Mouse (Mus musculus): Measurements from ENCODE around the gene Ermard.
A peak's percentile ranks its signal among the peaks of the same experiment; 100 is the strongest.

The Ermard gene

GRCm38 (mm10) chr17:15060356-15060755, 19.3 kb downstream of the Ermard start:
- DNase-seq (ENCODE audit: inconsistent ontology term) = no peak

GRCm38 (mm10) chr17:15065391-15066024, 24.5 kb downstream of the Ermard start:
- DNase-seq (ENCODE audit: inconsistent ontology term) = peak; percentile 78

- DNase-seq (ENCODE audit: inconsistent ontology term) = peak; percentile 62
Observed at GRCm38 (mm10) chr17:15066066-15066465, 25.1 kb downstream of the Ermard start.

- DNase-seq (ENCODE audit: inconsistent ontology term) = peak; percentile 32
Observed at GRCm38 (mm10) chr17:15066911-15067310, 25.9 kb downstream of the Ermard start.

- DNase-seq (ENCODE audit: inconsistent ontology term) = peak; percentile 37
Observed at GRCm38 (mm10) chr17:15068040-15068792, 27.2 kb downstream of the Ermard start.

- DNase-seq (ENCODE audit: inconsistent ontology term) = no peak
Observed at GRCm38 (mm10) chr17:15069124-15069523, 28.1 kb downstream of the Ermard start.

- DNase-seq (ENCODE audit: inconsistent ontology term) = no peak
Observed at GRCm38 (mm10) chr17:15072211-15072610, 31.2 kb downstream of the Ermard start.

- DNase-seq (ENCODE audit: inconsistent ontology term) = no peak
Observed at GRCm38 (mm10) chr17:15075033-15075432, 34.0 kb downstream of the Ermard start.

- no peak for DNase-seq (ENCODE audit: inconsistent ontology term)
Observed at GRCm38 (mm10) chr17:15077536-15077935, 36.5 kb downstream of the Ermard start.

- no peak for DNase-seq (ENCODE audit: inconsistent ontology term)
Observed at GRCm38 (mm10) chr17:15084226-15084848, 43.3 kb downstream of the Ermard start.

- no peak for DNase-seq (ENCODE audit: inconsistent ontology term)
Observed at GRCm38 (mm10) chr17:15085006-15085405, 44.0 kb downstream of the Ermard start.

- no peak for DNase-seq (ENCODE audit: inconsistent ontology term)
Observed at GRCm38 (mm10) chr17:15088166-15088565, 47.2 kb downstream of the Ermard start.

GRCm38 (mm10) chr17:15088591-15089001, 47.6 kb downstream of the Ermard start:
- DNase-seq (ENCODE audit: inconsistent ontology term) = peak; percentile 52

- DNase-seq (ENCODE audit: inconsistent ontology term) = no peak
Observed at GRCm38 (mm10) chr17:15091739-15092138, 50.7 kb downstream of the Ermard start.

GRCm38 (mm10) chr17:15093523-15093922, 52.5 kb downstream of the Ermard start:
- no peak for DNase-seq (ENCODE audit: inconsistent ontology term)

- DNase-seq (ENCODE audit: inconsistent ontology term) = no peak
Observed at GRCm38 (mm10) chr17:15096853-15097252, 55.8 kb downstream of the Ermard start.

- no peak for DNase-seq (ENCODE audit: inconsistent ontology term)
Observed at GRCm38 (mm10) chr17:15098677-15099076, 57.7 kb downstream of the Ermard start.

GRCm38 (mm10) chr17:15101355-15101754, 60.3 kb downstream of the Ermard start:
- no peak for DNase-seq (ENCODE audit: inconsistent ontology term)

- DNase-seq (ENCODE audit: inconsistent ontology term) = no peak
Observed at GRCm38 (mm10) chr17:15107143-15107649, 66.2 kb downstream of the Ermard start.

GRCm38 (mm10) chr17:15108473-15109441, 67.7 kb downstream of the Ermard start:
- DNase-seq (ENCODE audit: inconsistent ontology term) = peak; percentile 71

- DNase-seq (ENCODE audit: inconsistent ontology term) = no peak
Observed at GRCm38 (mm10) chr17:15115550-15115949, 74.5 kb downstream of the Ermard start.

All from Muller cell, postnatal 12 days (primary cell).